Mouse (Mus musculus) ES-E14 (cell line): ENCODE measurements around the gene Ldha.

Source experiments
- CHD2 ChIP-seq: IDR thresholded peaks from 2 replicates; pipeline ENCODE4 v1.6.1; 2014; ENCODE audit warnings: mild to moderate bottlenecking, low read depth, low read length, inconsistent platforms
- HCFC1 ChIP-seq: IDR thresholded peaks from 2 replicates; pipeline ENCODE4 v1.6.1; 2012; ENCODE audit warnings: low read length, inconsistent platforms, borderline replicate concordance; ENCODE audit not compliant: insufficient read depth
- ZNF384 ChIP-seq: IDR thresholded peaks from 2 replicates; pipeline ENCODE4 v1.6.1; 2012; ENCODE audit warnings: low read depth, low read length, inconsistent platforms

GRCm38 (mm10) chr7:46839446-46839845 lies 1.8 kb upstream of the Ldha start:
- no peak for TF ChIP-seq CHD2
- no peak for TF ChIP-seq ZNF384
- no peak for TF ChIP-seq HCFC1
